Mouse (Mus musculus) layer of hippocampus, adult 2 months (tissue): ENCODE results near the gene Gm17783. TPM values are rescaled to one million over a fixed set of nuclear protein-coding genes. Genes with fewer than 3 reads are reported as not detected.
"Not testable (repeated sequence)": the region's sequence is repeated elsewhere in the genome, so short reads cannot be mapped to it uniquely, and the experiment has no call there.

Source experiments
- DNase-seq, 2 experiments: peaks; one replicate each; pipeline ENCODE4 v3.0.0; 2022; ENCODE audit warnings: low spot score in 2 of 2
- H3K27ac ChIP-seq: fragments of 200-600 bp; 2 replicates; pipeline ENCODE4 v1.8.1; 2022
- H3K4me3 ChIP-seq: fragments of 200-600 bp; 2 replicates; pipeline ENCODE4 v1.8.1; 2022; ENCODE audit warnings: mild to moderate bottlenecking
- CTCF ChIP-seq: fragments of 200-600 bp; conservative IDR thresholded peaks from 2 replicates; pipeline ENCODE4 v1.8.1; 2022; ENCODE audit warnings: antibody characterized with exemption, mild to moderate bottlenecking, moderate library complexity
- long read RNA-seq, 2 experiments: library from polyadenylated mRNA; stranded (forward); transcript quantifications; one replicate each; pipeline ENCODE4 v2.0.0; 2021; ENCODE audit warnings: borderline mapping rate in 2 of 2
- total RNA-seq, 2 experiments: library from RNA; stranded (reverse); gene quantifications; 2 replicates each; pipeline ENCODE4 v1.2.3; 2021

Gene Gm17783
- not detected for total RNA-seq
- long read RNA-seq, experiment 1 = 0 reads
- long read RNA-seq, experiment 2 = 0 reads

GRCm38 (mm10) chr16:45531950-45532349, at the start of gene Gm17783:
Gm17783 (minus strand) TSS chr16:45532050.
- no peak within 1 kb of the TSS for H3K27ac ChIP-seq
- no peak for TF ChIP-seq CTCF
- no peak for DNase-seq
- no peak within 1 kb of the TSS for H3K4me3 ChIP-seq

- DNase-seq = no peak
- no peak overlapping the region for H3K27ac ChIP-seq
- TF ChIP-seq CTCF = 0 out of 2 replicates have a peak, but pooled peaks have one; percentile 18
- no peak overlapping the region for H3K4me3 ChIP-seq
Measured at GRCm38 (mm10) chr16:45579883-45580282, 48.0 kb upstream of the Gm17783 start.

GRCm38 (mm10) chr16:45572307-45572706, 40.5 kb upstream of the Gm17783 start:
- no peak for DNase-seq
- Histone ChIP-seq H3K4me3 (no peak overlapping the region), H3K27ac (no peak overlapping the region)
- no peak for TF ChIP-seq CTCF

- Histone ChIP-seq H3K27ac (no peak overlapping the region), H3K4me3 (no peak overlapping the region)
- no peak for TF ChIP-seq CTCF
- DNase-seq = no peak
Measured at GRCm38 (mm10) chr16:45561747-45562146, 29.9 kb upstream of the Gm17783 start.

GRCm38 (mm10) chr16:45551579-45551978, 19.7 kb upstream of the Gm17783 start:
- TF ChIP-seq CTCF = no peak
- H3K27ac ChIP-seq = no peak overlapping the region
- no peak for DNase-seq

GRCm38 (mm10) chr16:45547982-45548381, 16.1 kb upstream of the Gm17783 start:
- DNase-seq = no peak
- Histone ChIP-seq H3K27ac (no peak overlapping the region), H3K4me3 (no peak overlapping the region)
- no peak for TF ChIP-seq CTCF

More at GRCm38 (mm10) chr16:45551579-45551978, 19.7 kb upstream of the Gm17783 start:
- H3K4me3 ChIP-seq = no peak overlapping the region

- no peak for DNase-seq
- no peak overlapping the region for H3K4me3 ChIP-seq
- TF ChIP-seq CTCF = no peak
- no peak overlapping the region for H3K27ac ChIP-seq
Measured at GRCm38 (mm10) chr16:45544341-45544740, 12.5 kb upstream of the Gm17783 start.

- DNase-seq = no peak
- no peak for TF ChIP-seq CTCF
- no peak overlapping the region for H3K4me3 ChIP-seq
Measured at GRCm38 (mm10) chr16:45542108-45542507, 10.3 kb upstream of the Gm17783 start.

GRCm38 (mm10) chr16:45538342-45538741, 6.5 kb upstream of the Gm17783 start:
- H3K4me3 ChIP-seq, DNase-seq, H3K27ac ChIP-seq: not testable (repeated sequence)

More at GRCm38 (mm10) chr16:45542108-45542507, 10.3 kb upstream of the Gm17783 start:
- no peak overlapping the region for H3K27ac ChIP-seq

GRCm38 (mm10) chr16:45535009-45535408, 3.2 kb upstream of the Gm17783 start, which contains the start of gene Slc9c1:
Slc9c1 (plus strand) TSS chr16:45535309.
- no peak for TF ChIP-seq CTCF
- Histone ChIP-seq H3K27ac (no peak within 1 kb of the TSS), H3K4me3 (no peak within 1 kb of the TSS)
- DNase-seq = no peak

GRCm38 (mm10) chr16:45525551-45525950, 6.3 kb downstream of the Gm17783 start:
- Histone ChIP-seq H3K27ac (no peak overlapping the region), H3K4me3 (no peak overlapping the region)
- DNase-seq = no peak
- no peak for TF ChIP-seq CTCF

- no peak for DNase-seq
- no peak for TF ChIP-seq CTCF
- Histone ChIP-seq H3K27ac (no peak overlapping the region), H3K4me3 (no peak overlapping the region)
Measured at GRCm38 (mm10) chr16:45495326-45495725, 36.5 kb downstream of the Gm17783 start.

- H3K4me3 ChIP-seq = no peak within 1 kb of the TSS
- H3K27ac ChIP-seq = no peak within 1 kb of the TSS
- no peak for TF ChIP-seq CTCF
- DNase-seq = no peak
Measured at GRCm38 (mm10) chr16:45492927-45493326, 38.9 kb downstream of the Gm17783 start, which contains the start of gene Gm609. Gm609 (minus strand) TSS chr16:45492969.

- no peak for DNase-seq
- Histone ChIP-seq H3K27ac (no peak overlapping the region), H3K4me3 (no peak overlapping the region)
- TF ChIP-seq CTCF = no peak
Measured at GRCm38 (mm10) chr16:45476991-45477390, 54.9 kb downstream of the Gm17783 start.

GRCm38 (mm10) chr16:45471836-45472235, 60.0 kb downstream of the Gm17783 start:
- DNase-seq, H3K27ac ChIP-seq, H3K4me3 ChIP-seq: not testable (repeated sequence)

Other genes starting within 250 kb of the Gm17783 start
- gene Cd200, start 123.0 kb downstream of the Gm17783 start, total RNA-seq = 10 to 100 TPM; 75.7 to 76.2 TPM
- under 1 TPM; 0.17 to 0.31 TPM for gene Gm609, start 39.1 kb downstream of the Gm17783 start, total RNA-seq
- gene Slc9c1, start 3.3 kb upstream of the Gm17783 start, total RNA-seq = not detected
- gene Gcsam, start 78.3 kb upstream of the Gm17783 start, total RNA-seq = not detected
- gene BC016579, start 122.0 kb upstream of the Gm17783 start, total RNA-seq = under 1 TPM in 1 of 2 experiments, not detected in 1; 0.15 TPM
- 1 to 10 TPM in 1 of 2 experiments, under 1 TPM in 1; 0.44 to 1.0 TPM for gene Tmprss7, start 161.6 kb upstream of the Gm17783 start, total RNA-seq
- gene Tagln3, start 192.6 kb upstream of the Gm17783 start, total RNA-seq = 100 to 1,000 TPM; 246 to 258 TPM
- 10 to 100 TPM; 19.8 to 20.5 TPM for gene Abhd10, start 210.9 kb upstream of the Gm17783 start, total RNA-seq